Mouse (Mus musculus): ENCODE results near the gene Saal1.
"Not testable (repeated sequence)": the region's sequence is repeated elsewhere in the genome, so short reads cannot be mapped to it uniquely, and the experiment has no call there.

The Saal1 gene

DNA sequence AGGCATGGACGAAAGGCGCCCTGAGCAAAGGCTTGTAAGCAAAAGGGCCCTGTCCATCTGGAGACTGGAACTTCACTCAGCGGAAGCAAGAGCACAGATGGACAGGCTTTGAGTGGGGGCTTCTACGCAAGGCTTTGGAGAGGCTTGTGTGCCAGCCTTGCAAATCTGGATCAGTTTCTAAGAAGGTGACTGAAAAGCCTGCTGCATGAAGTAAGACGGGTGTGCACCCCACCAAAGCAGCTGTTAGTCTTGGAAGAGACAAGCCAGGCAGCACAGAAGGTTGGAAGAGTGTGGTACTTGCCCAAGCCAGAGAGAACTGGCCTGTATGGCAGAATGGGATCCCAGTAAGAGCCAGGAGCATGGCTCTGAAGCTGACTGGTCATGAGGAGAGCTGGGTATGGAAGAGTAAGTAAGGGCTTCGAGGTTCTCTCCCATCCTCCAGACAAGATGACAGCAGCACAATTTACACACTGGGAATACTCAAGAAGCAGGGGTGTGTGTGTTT, 9.9 kb downstream of the Saal1 start:
- ATAC-seq (ENCODE audit: insufficient number of reproducible peaks, low FRiP score, low TSS enrichment) = no peak

DNA sequence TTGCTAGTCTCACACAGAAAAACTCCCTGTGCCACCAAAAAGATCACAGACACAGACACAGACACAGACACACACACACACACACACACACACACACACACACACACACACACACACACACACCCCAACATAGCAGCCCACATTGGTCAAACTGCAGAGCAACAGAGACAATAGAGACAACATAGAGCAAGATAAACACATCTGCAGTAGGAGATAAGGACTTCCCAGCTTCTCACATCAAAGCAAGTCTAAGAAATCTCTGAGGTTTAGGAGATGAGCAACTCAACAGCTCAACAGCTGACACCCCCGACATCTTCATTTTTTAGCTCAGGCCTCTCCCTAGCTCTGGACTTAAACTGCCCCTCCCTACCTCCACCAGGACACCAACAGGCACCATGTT, 13.7 kb downstream of the Saal1 start:
- no peak for ATAC-seq (ENCODE audit: insufficient number of reproducible peaks, low FRiP score, low TSS enrichment)

DNA sequence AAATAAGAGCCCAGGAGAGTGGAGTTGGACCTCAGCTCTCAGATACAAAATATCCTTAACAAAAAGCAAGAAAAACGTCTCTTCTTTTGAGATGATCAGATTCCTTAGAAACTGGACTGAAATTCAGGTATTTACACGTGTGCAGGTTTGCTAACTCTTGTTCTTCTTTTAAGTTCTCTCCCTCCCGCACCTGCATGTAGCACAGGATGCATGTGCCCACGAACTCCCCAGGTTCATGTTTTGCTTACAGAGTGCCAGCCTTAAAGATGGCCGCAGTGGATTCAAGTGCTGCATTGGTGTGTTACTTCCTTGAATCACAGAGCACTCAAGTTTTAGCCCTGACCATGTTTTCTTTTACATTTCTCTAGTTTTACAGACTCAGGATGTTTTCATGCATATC, 23.7 kb downstream of the Saal1 start:
- no peak for ATAC-seq (ENCODE audit: insufficient number of reproducible peaks, low FRiP score, low TSS enrichment)

DNA sequence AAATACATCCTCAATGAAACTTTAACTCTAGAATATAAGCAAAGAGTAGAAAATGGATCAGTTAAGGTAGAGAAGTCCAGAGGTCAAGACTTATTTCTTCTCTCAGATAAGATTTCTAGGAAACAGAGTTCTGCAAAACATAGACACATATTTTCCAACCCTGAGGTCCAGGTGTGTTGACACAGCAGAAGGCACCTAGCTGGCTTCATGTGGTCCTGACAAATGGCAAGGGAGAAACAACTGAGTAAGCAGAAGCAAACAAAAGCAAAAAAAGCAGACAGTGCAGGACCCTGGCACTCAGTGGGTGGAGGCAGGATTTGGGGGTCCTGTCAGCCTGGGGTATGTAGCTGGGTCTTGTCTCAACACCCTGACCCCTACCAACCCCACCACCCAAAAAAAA, 29.7 kb downstream of the Saal1 start:
- no peak for ATAC-seq (ENCODE audit: insufficient number of reproducible peaks, low FRiP score, low TSS enrichment)

DNA sequence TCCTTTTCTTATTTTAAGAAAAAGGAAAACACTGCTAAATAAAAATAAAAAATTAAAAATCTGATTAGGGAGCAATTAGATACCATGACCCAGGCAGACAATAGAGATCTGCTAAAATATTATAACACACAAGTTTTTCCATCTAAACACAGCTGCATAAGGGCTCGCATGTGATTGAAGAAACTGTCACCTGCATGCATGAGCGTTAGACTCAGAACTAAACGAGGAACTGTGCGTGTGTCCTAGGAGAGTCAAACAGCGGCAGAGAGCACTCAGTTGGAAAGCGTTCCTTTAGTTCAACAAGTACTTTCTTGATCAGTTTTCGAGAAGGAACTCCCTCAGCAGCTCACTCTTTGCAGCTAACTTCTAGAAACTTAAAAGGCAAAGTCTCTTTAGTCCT, 31.4 kb downstream of the Saal1 start:
- not testable (repeated sequence) for ATAC-seq (ENCODE audit: insufficient number of reproducible peaks, low FRiP score, low TSS enrichment)

DNA sequence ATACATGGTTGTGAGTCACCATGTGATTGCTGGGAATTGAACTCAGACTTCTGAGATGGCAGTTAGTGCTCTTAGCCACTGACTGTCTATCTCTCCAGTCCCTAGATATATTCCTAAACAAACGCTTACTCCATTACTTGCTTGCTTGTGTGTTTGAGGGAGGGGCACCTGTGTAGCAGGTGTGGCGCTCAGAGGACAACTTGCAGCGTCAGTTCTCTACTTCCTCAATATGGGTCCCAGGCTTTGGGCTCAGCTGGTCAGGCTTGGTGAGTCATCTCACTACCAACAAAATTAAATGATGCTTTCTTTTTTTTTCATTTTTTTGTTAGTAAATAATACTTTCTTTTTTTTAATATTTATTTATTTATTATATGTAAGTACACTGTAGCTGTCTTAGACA, 32.1 kb downstream of the Saal1 start:
- no peak for ATAC-seq (ENCODE audit: insufficient number of reproducible peaks, low FRiP score, low TSS enrichment)

DNA sequence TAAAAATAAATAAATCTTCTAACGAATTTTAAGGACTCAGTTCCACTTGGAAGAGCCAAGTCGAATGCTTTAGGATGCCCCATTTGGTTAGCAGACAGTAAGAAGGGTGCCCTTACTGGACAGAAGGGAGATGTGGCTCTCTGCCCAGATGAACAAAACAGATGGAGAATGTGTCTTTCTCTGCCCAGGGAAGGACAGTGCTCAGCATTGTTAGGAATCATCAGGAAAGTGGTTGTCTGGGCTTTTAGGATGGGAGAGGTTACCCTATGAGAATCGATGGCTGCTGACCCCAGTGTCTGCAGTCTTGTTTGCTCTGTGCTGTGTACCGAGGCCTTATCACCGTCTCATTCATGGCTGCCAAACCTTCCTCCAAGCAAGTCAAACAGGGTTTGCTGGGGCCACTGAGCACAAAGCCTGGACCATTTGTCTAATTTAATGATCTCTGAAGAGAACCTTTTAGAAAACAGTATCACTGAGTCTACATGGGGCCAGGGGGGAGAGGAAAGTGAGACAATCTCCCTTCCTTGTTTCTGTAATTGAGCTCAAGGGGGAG, 33.6 kb downstream of the Saal1 start:
- peak; percentile 83; the same call in 1 of the 2 replicates for ATAC-seq (ENCODE audit: insufficient number of reproducible peaks, low FRiP score, low TSS enrichment)

DNA sequence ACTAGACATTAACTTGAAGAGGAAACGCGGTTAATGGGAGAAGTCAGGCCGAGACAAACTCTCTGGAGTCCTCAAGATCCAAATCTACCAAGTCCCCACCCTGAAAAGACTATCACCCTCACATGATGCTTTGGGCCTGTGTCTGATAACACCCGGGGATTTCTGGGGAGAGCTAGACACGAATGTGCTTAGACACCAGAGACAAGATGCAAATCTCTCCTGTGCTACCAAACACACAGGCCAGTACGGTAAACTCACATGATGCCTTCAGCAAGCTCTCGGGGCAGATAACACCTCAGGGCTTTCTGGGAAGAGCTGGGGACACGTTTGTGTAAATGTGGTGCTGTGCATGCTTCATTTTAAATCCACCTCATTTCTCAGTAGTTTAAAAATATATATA, 34.6 kb downstream of the Saal1 start:
- no peak for ATAC-seq (ENCODE audit: insufficient number of reproducible peaks, low FRiP score, low TSS enrichment)

DNA sequence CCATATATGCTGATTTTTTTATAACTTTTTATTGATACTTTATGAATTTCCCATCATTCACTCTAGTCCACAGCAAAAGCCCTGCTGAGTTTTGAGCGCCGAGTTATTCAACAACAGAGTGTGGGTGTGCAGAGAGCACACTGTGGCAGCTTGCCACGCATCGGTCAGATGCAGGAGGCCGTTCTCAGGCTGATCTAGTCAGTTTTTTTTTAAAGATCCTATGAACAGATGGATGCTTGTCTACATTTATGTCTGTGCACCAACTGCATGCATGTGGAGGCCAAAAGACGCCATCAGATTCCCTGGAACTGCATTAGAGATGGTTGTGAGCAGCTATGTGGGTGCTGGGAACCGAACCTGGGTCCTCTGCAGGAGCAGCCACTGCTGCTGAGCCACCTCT, 35.4 kb downstream of the Saal1 start:
- ATAC-seq (ENCODE audit: insufficient number of reproducible peaks, low FRiP score, low TSS enrichment) = no peak

DNA sequence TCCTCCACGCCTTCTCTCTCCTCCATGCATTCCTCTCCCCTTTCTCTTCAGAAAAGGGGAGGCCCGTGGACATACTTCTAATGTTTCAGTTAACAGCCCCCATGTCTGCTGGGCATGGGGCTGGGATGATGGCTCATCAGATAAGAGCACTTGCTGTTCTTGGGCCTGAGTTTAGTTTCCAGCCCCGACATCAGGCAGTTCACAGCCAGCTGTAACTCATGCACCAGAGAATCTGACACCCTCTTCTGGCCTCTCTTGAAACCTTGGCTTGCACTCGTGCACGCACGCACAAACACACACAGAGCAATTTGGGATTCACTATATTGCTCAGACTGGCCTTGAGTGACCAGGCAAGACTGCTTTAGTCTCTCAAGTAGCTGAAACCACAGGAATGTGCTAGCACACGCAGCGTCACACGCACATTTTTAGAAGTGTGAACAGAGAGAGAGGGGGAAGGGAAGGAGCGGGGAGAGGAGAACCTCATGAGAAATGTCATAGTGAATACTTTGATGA, 38.3 kb downstream of the Saal1 start, which contains the start of gene Tph1:
TSS of gene Tph1 (minus strand) at position 378 of the 513 bp plus-strand sequence.
- no peak for ATAC-seq (ENCODE audit: insufficient number of reproducible peaks, low FRiP score, low TSS enrichment)

DNA sequence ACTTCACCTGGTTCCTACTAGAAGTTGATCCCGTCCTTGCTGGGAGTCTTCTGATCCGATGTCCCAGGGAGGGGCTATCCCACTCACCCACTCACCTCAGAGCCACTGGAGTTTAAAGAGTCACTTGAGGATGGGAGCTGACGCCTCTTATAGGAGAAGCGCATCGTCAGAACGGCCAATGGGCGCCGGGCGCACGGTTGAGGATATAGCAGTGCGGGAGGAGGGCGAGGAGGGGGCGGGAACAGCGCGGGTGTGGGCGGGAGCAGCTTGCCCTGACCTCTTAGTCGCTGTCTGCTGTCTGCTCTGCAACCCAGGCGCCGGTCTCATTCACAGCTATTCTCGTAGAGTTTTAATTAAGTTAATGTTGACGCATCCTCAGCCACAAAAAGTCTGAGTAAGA, 43.2 kb downstream of the Saal1 start:
- no peak for ATAC-seq (ENCODE audit: insufficient number of reproducible peaks, low FRiP score, low TSS enrichment)

DNA sequence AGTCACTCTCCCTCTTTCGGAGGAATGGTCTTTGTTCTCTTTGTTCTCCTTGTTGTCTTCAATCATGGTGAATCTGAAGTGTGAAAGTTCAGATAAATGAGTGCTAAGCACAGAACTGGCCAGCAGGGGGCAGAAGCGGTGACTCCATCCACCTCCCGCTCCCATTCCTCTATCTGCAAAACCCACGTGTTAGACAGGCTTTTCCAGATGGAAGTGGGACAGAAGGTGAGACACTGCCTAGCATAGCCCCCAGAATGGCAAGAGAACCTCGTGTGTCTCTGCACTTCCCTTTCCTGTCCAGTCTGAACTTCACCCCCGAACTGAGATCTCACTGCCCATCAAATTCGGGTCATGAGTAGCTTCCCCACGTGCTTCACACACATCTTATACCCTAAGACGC, 45.2 kb downstream of the Saal1 start:
- no peak for ATAC-seq (ENCODE audit: insufficient number of reproducible peaks, low FRiP score, low TSS enrichment)

DNA sequence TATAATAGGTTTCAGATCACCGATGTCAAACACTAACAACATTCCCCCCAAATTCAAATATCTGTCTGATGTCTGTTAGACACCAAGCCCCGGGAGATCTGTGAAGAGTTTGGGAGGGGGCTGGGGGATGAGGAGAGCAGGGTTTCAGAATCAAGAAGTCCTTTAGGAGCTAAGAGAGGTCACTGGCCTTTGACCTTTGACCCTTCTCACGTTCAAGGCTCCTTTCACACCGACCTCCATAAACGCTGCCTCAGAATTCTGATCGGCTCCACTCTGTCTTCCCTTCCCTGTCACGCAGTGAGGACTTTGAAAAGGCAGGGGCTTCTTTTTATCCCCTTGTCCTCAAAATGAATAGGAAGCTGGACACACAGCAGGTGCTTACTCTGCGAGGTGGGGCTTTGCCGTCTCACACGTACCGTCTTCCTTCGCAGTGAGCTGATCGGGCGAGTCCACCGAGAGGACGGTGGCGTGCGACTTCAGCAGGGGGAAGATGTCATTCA, 48.8 kb downstream of the Saal1 start:
- no peak for ATAC-seq (ENCODE audit: insufficient number of reproducible peaks, low FRiP score, low TSS enrichment)

DNA sequence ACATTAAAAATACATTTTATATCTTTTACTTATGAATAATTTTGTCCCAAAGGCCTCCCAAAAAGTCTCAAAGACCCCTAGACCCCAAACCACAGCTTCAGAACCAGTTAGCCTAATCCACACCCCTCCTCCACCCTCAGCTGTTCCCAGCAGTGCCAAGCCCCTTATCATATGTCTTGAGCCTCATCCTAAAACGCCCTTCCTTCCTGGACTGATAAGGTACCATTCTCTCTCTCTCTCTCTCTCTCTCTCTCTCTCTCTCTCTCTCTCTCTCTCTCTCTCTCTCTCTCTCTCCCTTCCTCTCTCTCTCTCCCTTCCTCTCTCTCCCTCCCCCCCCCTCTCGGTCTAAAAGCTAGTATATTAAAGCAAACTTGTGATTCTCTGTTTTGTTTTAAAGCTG, 58.2 kb downstream of the Saal1 start:
- ATAC-seq (ENCODE audit: insufficient number of reproducible peaks, low FRiP score, low TSS enrichment) = no peak

DNA sequence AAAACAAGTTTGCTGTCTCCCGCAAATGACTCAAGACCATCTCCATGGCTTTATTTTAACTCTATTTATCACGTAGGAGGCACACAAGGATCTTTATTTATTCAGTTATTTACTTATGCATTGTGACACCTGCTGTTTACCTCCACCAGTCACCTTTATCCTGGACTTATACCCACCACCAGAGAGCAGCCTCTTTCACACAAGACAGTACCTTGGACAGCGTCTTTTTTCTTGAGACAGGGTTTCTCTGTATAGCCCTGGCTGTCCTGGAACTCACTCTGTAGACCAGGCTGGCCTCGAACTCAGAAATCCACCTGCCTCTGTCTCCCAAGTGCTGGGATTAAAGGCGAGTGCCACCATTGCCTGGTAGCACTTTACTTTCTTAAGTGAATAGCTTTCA, 60.2 kb downstream of the Saal1 start:
- not testable (repeated sequence) for ATAC-seq (ENCODE audit: insufficient number of reproducible peaks, low FRiP score, low TSS enrichment)

DNA sequence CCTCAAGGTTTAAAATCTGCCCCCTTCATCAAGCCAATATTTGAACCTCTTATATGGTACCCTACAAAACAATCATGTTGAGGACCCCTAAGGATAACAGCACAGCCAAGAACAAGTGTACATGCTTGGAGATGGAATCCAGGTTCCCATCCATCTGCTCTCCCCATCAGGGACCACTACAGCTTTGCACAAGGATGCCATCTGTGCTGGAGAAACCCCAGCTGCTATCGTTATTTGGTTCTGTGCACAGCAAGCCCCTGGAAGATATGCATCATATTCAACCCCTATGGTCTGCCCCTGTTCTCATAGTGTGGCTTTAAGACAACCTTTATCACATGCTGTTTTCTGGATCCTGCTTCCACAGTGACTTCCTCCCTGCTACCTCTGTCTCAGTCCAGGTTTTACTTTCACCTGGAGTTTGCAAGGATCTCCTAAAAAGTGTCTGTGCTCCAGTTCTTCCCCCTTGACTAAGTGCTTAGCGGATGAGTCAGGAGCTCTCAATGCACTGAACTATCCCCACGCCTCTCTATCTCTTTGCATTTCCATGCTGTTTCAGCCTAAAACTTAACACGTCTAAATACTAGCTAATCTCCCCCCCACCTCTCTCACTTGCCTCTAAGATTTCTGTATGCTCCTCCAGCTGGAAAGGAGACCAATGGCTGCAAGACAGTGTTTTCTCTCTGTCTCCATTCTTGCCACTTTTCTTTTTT, 61.9 kb downstream of the Saal1 start:
- ATAC-seq (ENCODE audit: insufficient number of reproducible peaks, low FRiP score, low TSS enrichment) = no peak

DNA sequence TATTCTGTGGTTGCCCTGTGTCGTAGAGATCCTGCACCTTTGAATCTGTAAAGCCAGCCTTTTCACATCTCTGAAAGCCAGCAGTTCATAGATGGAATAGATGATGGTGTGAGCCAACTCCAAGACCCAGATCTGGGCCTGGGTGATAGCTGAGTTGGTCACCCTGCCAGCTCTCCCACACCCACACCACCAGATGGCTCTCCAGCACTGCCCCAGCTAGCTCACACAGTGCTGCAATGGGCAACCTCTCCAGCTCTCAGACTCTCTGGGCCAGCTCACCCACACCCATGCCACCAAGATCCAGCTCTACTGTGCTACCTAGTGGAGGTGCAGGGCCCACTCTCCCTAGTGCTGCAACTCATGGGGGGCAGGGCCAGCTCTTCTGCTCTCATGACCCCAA, 67.3 kb downstream of the Saal1 start:
- ATAC-seq (ENCODE audit: insufficient number of reproducible peaks, low FRiP score, low TSS enrichment) = peak; percentile 57

DNA sequence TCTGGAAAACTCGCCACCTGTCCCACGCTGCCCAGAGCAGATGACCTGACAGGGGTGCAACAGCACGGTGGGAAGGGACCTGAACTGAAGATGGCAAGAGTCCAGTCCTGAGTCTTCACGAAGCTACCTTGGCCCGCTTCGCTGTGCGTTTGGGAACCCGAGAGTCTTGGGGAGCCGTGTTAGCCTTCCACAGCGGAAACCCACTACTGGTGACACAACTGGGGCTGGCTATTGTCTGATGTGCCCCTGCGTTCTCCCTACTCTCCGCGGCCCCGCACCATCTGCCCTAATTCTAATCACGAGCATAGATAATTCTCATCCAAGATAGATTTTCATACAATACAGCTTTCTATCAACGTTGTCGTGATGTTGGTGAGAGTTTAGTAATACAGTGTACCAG, 70.4 kb downstream of the Saal1 start:
- ATAC-seq (ENCODE audit: insufficient number of reproducible peaks, low FRiP score, low TSS enrichment) = no peak

DNA sequence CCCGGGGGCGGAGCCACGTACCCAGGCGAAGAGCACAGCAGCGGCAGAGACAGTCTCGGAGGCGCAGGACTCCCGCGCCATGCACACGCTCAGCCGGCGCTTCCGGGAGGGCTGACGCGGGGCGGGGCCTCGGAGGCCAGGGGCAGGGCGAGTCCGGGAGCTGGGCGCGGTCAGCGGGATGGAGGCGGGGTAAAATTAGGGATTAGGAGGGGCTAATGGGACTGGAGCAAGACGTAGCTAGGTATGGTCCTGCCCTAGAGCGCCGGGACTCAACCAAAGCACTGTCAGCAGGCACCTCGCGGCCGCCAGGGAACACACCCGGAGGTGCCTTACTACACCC, 70.8 kb downstream of the Saal1 start, which contains the start of gene Sergef:
TSS of gene Sergef (minus strand) at position 116 of the 340 bp plus-strand sequence.
- peak; percentile 94 for ATAC-seq (ENCODE audit: insufficient number of reproducible peaks, low FRiP score, low TSS enrichment)

DNA sequence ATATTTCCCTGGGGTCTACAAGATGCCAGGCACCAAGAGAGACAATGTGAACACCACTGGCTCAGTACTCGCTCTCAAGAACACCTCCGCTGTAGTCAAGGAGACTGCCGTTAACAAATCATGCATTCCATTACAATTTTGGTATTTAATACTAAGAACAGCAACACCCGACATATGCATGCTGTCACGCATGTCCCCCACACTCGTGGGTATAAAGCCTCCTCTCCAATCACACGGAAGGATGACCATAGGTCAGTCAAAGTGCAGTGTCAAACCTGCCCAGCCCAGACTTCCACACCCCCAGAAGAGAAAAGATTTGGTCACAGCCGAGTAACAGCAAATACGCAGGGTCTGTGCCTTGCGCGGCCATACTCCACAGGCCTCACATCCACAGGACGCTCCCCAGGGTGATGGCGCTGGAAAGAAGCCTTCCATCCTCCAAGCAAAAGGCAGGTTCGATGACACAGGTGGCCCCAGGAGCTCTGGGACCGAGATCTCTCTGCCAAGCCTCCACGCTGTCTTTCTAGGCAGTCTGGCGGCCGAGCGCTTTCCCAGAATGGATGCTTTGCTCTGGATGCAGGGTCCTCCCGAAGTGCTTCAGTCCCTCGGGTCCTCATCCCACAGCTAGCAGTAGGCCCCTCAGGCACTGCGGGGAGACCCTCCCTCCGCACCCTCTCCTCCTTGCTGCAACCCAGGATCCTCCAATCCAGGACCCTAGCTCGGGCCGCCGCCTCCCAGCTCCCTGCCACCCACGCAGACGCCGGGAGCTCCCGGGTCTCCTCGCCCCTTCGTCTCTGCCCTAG, 71.4 kb downstream of the Saal1 start:
- peak; percentile 13; the same call in 1 of the 2 replicates for ATAC-seq (ENCODE audit: insufficient number of reproducible peaks, low FRiP score, low TSS enrichment)
